Mouse (Mus musculus): ENCODE measurements around the gene Csad. TPM values are rescaled to one million over a fixed set of nuclear protein-coding genes. Genes with fewer than 3 reads are reported as not detected.

The Csad gene
- polyA plus RNA-seq, 1 experiment, result 77.6 TPM

GRCm38 (mm10) chr15:102147674-102148402, 56.7 kb downstream of the Csad start:
- Histone ChIP-seq H3K4me1 (replicated peaks; ENCODE audit: control insufficient read depth, insufficient read depth, low read length) (peaks cover 17% of the 10 kb centered on the region), H3K4me3 (ENCODE audit: control insufficient read depth, insufficient read depth, low read length) (no peak overlapping the region), H3K27me3 (ENCODE audit: control insufficient read depth, insufficient read depth, low read length) (no peaks in the 10 kb centered on the region; the same call in 1 of the 2 replicates), H3K36me3 (ENCODE audit: control insufficient read depth, insufficient read depth, low read length) (no peaks in the 10 kb centered on the region), H3K27ac (ENCODE audit: control insufficient read depth, insufficient read depth, low read length) (no peak overlapping the region)
- WGBS, result 37% methylated on average over 16 of the region's 16 CpGs
- no peak for TF ChIP-seq POLR2A (IDR thresholded peaks at IDR 0.05; ENCODE audit: control insufficient read depth, extremely low read depth, insufficient read depth, low read length, poor library complexity)
- DNase-seq, result no peak

DNA sequence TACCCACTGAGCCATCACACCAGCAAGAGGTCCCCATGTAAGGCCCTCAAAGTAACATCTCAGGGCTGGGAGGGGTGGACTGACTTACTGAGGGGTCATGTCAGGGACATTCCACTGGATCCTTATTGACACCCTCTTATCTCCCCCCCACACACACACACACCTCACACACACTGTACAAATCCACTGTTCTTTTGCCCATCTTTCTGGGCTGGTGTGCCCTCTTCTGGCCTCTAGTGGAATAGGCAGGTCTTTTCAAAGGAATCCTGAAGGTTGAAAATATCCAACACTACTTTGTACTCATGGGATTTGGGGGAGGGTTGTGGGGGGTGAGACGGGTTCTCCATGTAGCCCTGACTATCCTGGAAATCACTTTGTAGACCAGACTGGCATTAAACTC, 57.6 kb downstream of the Csad start:
- TF ChIP-seq CTCF (IDR thresholded peaks at IDR 0.05; ENCODE audit: borderline replicate concordance, control insufficient read depth, extremely low read depth, insufficient read depth, low read length, poor library complexity) (no peak), POLR2A (IDR thresholded peaks at IDR 0.05; ENCODE audit: control insufficient read depth, extremely low read depth, insufficient read depth, low read length, poor library complexity) (no peak)
- Histone ChIP-seq H3K27ac (ENCODE audit: control insufficient read depth, insufficient read depth, low read length) (no peak overlapping the region), H3K4me1 (replicated peaks; ENCODE audit: control insufficient read depth, insufficient read depth, low read length) (peaks cover 17% of the 10 kb centered on the region), H3K36me3 (ENCODE audit: control insufficient read depth, insufficient read depth, low read length) (no peaks in the 10 kb centered on the region), H3K27me3 (ENCODE audit: control insufficient read depth, insufficient read depth, low read length) (no peaks in the 10 kb centered on the region; the same call in 1 of the 2 replicates), H3K4me3 (ENCODE audit: control insufficient read depth, insufficient read depth, low read length) (no peak overlapping the region)
- WGBS, result 0% methylated on average over 1 of the region's 1 CpGs
- peak; percentile 33 for DNase-seq

- no peak overlapping the region for H3K4me3 ChIP-seq (ENCODE audit: control insufficient read depth, insufficient read depth, low read length)
- 84% methylated on average over 5 of the region's 5 CpGs for WGBS
- H3K27me3 ChIP-seq (ENCODE audit: control insufficient read depth, insufficient read depth, low read length), result no peaks in the 10 kb centered on the region; the same call in 1 of the 2 replicates
- H3K36me3 ChIP-seq (ENCODE audit: control insufficient read depth, insufficient read depth, low read length), result no peaks in the 10 kb centered on the region
- H3K4me1 ChIP-seq (replicated peaks; ENCODE audit: control insufficient read depth, insufficient read depth, low read length), result peaks cover 17% of the 10 kb centered on the region
- TF ChIP-seq POLR2A (IDR thresholded peaks at IDR 0.05; ENCODE audit: control insufficient read depth, extremely low read depth, insufficient read depth, low read length, poor library complexity) (no peak), CTCF (IDR thresholded peaks at IDR 0.05; ENCODE audit: borderline replicate concordance, control insufficient read depth, extremely low read depth, insufficient read depth, low read length, poor library complexity) (no peak)
- H3K27ac ChIP-seq (ENCODE audit: control insufficient read depth, insufficient read depth, low read length), result no peak overlapping the region
- DNase-seq, result no peak
Measured at GRCm38 (mm10) chr15:102146089-102146488, 58.4 kb downstream of the Csad start.

- no peaks in the 10 kb centered on the region for H3K36me3 ChIP-seq (ENCODE audit: control insufficient read depth, insufficient read depth, low read length)
- no peaks in the 10 kb centered on the region; the same call in 1 of the 2 replicates for H3K27me3 ChIP-seq (ENCODE audit: control insufficient read depth, insufficient read depth, low read length)
- WGBS, result 96% methylated on average over 10 of the region's 10 CpGs
- no peak overlapping the region for H3K4me3 ChIP-seq (ENCODE audit: control insufficient read depth, insufficient read depth, low read length)
- no peak for DNase-seq
- peaks cover 9% of the 10 kb centered on the region for H3K4me1 ChIP-seq (replicated peaks; ENCODE audit: control insufficient read depth, insufficient read depth, low read length)
- no peak overlapping the region for H3K27ac ChIP-seq (ENCODE audit: control insufficient read depth, insufficient read depth, low read length)
- TF ChIP-seq POLR2A (IDR thresholded peaks at IDR 0.05; ENCODE audit: control insufficient read depth, extremely low read depth, insufficient read depth, low read length, poor library complexity) (no peak), CTCF (IDR thresholded peaks at IDR 0.05; ENCODE audit: borderline replicate concordance, control insufficient read depth, extremely low read depth, insufficient read depth, low read length, poor library complexity) (no peak)
Measured at GRCm38 (mm10) chr15:102145330-102145729, 59.2 kb downstream of the Csad start.

DNA sequence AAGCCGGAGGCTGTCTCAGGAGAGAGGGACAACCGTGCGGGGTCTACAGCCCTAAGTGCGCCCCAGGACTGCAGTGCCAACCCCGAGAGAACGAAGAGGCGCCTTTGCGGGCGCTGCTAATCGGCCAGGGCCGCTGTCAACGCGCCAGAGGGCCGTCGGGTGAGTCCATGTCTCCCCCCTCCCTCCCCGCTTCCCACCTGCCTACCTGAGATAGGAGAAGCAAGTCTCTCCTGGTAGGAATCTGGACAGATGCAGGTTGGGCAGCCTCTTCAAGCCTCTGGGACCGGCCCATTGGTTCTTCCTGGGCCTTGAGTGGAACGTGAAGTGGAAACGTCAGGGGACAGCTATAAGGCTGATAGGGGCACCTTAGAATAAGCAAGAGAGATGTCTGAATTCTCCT, 59.8 kb downstream of the Csad start:
- Histone ChIP-seq H3K27me3 (ENCODE audit: control insufficient read depth, insufficient read depth, low read length) (no peaks in the 10 kb centered on the region; the same call in 1 of the 2 replicates), H3K4me1 (replicated peaks; ENCODE audit: control insufficient read depth, insufficient read depth, low read length) (peaks cover 5% of the 10 kb centered on the region), H3K4me3 (ENCODE audit: control insufficient read depth, insufficient read depth, low read length) (no peak overlapping the region), H3K36me3 (ENCODE audit: control insufficient read depth, insufficient read depth, low read length) (no peaks in the 10 kb centered on the region), H3K27ac (ENCODE audit: control insufficient read depth, insufficient read depth, low read length) (no peak overlapping the region)
- no peak for DNase-seq
- 52% methylated on average over 19 of the region's 19 CpGs for WGBS
- TF ChIP-seq POLR2A (IDR thresholded peaks at IDR 0.05; ENCODE audit: control insufficient read depth, extremely low read depth, insufficient read depth, low read length, poor library complexity) (no peak), CTCF (IDR thresholded peaks at IDR 0.05; ENCODE audit: borderline replicate concordance, control insufficient read depth, extremely low read depth, insufficient read depth, low read length, poor library complexity) (no peak)

DNA sequence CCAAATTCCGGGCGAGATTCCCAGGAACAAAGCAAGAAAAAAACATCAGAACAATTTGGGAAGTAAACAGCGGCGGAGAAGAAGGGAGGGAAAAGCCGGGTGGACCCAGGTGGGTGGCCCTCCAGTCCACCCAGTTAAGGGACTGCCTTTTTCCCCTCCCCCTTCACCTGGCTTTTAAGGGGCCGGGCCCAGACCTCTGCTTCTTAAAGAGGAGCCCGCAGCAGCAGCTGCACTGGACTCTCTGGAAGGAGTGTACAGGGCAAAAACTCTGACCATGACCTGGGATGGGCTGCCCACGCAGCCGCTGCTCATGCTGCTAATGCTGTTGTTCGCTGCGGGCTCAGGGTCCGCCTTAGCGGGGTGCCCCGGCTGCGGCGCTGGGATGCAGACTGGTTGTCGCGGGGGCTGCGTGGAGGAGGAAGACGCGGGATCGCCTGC, 60.2 kb downstream of the Csad start, which contains the start of gene Igfbp6:
TSS of gene Igfbp6 (plus strand) at position 89 of the 438 bp plus-strand sequence.
- Histone ChIP-seq H3K36me3 (ENCODE audit: control insufficient read depth, insufficient read depth, low read length) (no peaks in the 10 kb centered on the region), H3K4me3 (ENCODE audit: control insufficient read depth, insufficient read depth, low read length) (no peak within 1 kb of the TSS), H3K27me3 (ENCODE audit: control insufficient read depth, insufficient read depth, low read length) (no peaks in the 10 kb centered on the region; the same call in 1 of the 2 replicates), H3K4me1 (replicated peaks; ENCODE audit: control insufficient read depth, insufficient read depth, low read length) (peaks cover 5% of the 10 kb centered on the region), H3K27ac (ENCODE audit: control insufficient read depth, insufficient read depth, low read length) (no peak within 1 kb of the TSS)
- TF ChIP-seq CTCF (IDR thresholded peaks at IDR 0.05; ENCODE audit: borderline replicate concordance, control insufficient read depth, extremely low read depth, insufficient read depth, low read length, poor library complexity), result no peak
- TF ChIP-seq POLR2A (IDR thresholded peaks at IDR 0.05; ENCODE audit: control insufficient read depth, extremely low read depth, insufficient read depth, low read length, poor library complexity), result no peak
- DNase-seq, result no peak
- 62% methylated on average over 22 of the region's 22 CpGs for WGBS

All from thymus, adult 2 months (tissue).